Mouse (Mus musculus) lung, adult 2 months (tissue): Measurements from ENCODE around the gene Prmt2.

Experiments used
- CTCF ChIP-seq: fragments of 200-500 bp; IDR thresholded peaks from 2 replicates; pipeline ENCODE4 v1.5.1; 2011; ENCODE audit warnings: mild to moderate bottlenecking, low read length, control low read depth; ENCODE audit not compliant: insufficient read depth
- POLR2A ChIP-seq: fragments of 200-500 bp; IDR thresholded peaks from 2 replicates; pipeline ENCODE4 v1.6.1; 2011; ENCODE audit warnings: low read depth, mild to moderate bottlenecking, control low read depth, low read length, borderline replicate concordance; ENCODE audit errors: extremely low read depth

- TF ChIP-seq POLR2A (no peak), CTCF (no peak)
Measured at GRCm38 (mm10) chr10:76260358-76261059, 22.8 kb upstream of the Prmt2 start.
